Mouse (Mus musculus): ENCODE results near the gene Zbtb12. TPM values are rescaled to one million over a fixed set of nuclear protein-coding genes. Genes with fewer than 3 reads are reported as not detected.

Zbtb12 gene
- polyA plus RNA-seq, 1 experiment from 2014 or later, result 0.41 TPM

DNA sequence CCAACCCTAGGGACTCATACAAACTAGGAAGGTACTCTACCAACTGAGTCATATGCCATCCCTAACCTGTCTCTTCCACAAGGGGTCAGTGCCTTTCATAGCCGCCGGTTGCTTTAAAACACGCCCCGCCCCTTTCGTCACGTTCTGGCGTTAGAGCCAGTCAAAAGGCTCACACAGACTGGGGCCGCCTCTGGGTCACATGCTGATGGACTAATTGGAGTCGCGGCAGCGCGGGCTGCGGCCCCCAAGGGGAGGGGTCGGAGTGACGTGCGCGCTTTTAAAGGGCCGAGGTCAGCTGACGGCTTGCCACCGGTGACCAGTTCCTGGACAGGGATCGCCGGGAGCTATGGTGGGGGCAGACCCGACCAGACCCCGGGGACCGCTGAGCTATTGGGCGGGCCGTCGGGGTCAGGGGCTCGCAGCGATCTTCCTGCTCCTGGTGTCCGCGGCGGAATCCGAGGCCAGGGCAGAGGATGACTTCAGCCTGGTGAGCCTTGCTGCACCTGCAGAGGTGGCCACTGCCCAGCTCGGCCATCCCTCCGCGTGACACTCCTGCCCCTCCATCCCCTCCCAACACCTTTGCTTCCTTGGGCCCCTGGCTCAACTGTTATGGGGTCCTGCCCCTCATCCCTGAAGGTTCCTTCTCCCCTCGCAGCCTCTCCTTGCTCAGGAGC, 51.9 kb downstream of the Zbtb12 start, which contains the start of gene Neu1:
Neu1 (plus strand) TSS at position 193 of the 674 bp plus-strand sequence.
- H3K4me2 ChIP-seq, result peak within 1 kb of the TSS; percentile 95
- peaks cover 37% of the 10 kb centered on the region for H3K4me1 ChIP-seq (replicated peaks)
- H3K9me3 ChIP-seq (replicated peaks), result no peaks in the 10 kb centered on the region
- peak within 1 kb of the TSS; percentile 69 for H3K4me3 ChIP-seq (replicated peaks)
- ATAC-seq (ENCODE audit: insufficient read depth), result peak; percentile 92
- under 1% methylated on average over 38 of the region's 38 CpGs for WGBS (ENCODE audit: insufficient replicate concordance)
- H3K27ac ChIP-seq (replicated peaks), result peak within 1 kb of the TSS; percentile 59
- peak within 1 kb of the TSS; percentile 63 for H3K9ac ChIP-seq
- H3K27me3 ChIP-seq, result no peaks in the 10 kb centered on the region
- H3K36me3 ChIP-seq (replicated peaks), result 0 out of 2 replicates have a peak, but pooled peaks cover 4% of the 10 kb centered on the region

DNA sequence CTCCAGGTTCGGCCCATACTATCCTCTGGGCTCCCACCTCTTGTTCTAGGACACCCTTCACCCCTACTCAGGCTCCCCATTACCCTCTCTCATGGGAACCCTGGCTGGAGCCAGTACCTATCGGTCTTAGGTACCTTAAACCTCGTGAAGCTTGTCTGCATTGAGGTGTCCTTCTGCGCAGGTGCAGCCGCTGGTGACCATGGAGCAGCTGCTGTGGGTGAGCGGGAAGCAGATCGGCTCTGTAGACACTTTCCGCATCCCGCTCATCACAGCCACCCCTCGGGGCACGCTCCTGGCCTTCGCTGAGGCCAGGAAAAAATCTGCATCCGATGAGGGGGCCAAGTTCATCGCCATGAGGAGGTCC, 52.4 kb downstream of the Zbtb12 start:
- H3K9ac ChIP-seq, result peak overlapping the region; percentile 63
- 9% methylated on average over 14 of the region's 14 CpGs for WGBS (ENCODE audit: insufficient replicate concordance)
- H3K4me1 ChIP-seq (replicated peaks), result peaks cover 37% of the 10 kb centered on the region
- 0 out of 2 replicates have a peak, but pooled peaks cover 4% of the 10 kb centered on the region for H3K36me3 ChIP-seq (replicated peaks)
- no peaks in the 10 kb centered on the region for H3K9me3 ChIP-seq (replicated peaks)
- H3K27me3 ChIP-seq, result no peaks in the 10 kb centered on the region
- peak overlapping the region; percentile 69 for H3K4me3 ChIP-seq (replicated peaks)
- peak overlapping the region; percentile 95 for H3K4me2 ChIP-seq
- H3K27ac ChIP-seq (replicated peaks), result peak overlapping the region; percentile 59
- peak; percentile 15; the same call in 1 of the 2 replicates for ATAC-seq (ENCODE audit: insufficient read depth)

DNA sequence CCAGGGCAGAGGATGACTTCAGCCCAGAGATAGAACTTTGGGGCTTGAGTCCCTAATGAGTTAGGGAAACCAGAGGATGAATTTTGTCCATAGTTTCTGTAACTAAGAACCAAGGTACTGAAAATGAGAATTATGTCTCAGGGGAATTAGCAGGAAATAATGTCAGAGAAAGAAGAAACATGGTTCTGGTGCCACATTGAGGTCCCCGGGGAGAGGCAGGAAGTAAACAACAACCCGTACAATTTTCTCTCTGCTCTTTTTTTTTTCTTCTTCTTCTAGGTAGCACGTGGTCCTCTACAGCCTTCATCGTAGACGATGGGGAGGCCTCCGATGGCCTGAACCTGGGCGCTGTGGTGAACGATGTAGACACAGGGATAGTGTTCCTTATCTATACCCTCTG, 53.0 kb downstream of the Zbtb12 start:
- no peak for ATAC-seq (ENCODE audit: insufficient read depth)
- Histone ChIP-seq H3K9ac (peak overlapping the region; percentile 63; the same call in 1 of the 2 replicates), H3K36me3 (replicated peaks) (0 out of 2 replicates have a peak, but pooled peaks cover 4% of the 10 kb centered on the region), H3K9me3 (replicated peaks) (no peaks in the 10 kb centered on the region), H3K27me3 (no peaks in the 10 kb centered on the region), H3K4me3 (replicated peaks) (peak overlapping the region; percentile 69), H3K27ac (replicated peaks) (no peak overlapping the region), H3K4me1 (replicated peaks) (peaks cover 37% of the 10 kb centered on the region), H3K4me2 (peak overlapping the region; percentile 95)
- WGBS (ENCODE audit: insufficient replicate concordance), result 63% methylated on average over 8 of the region's 8 CpGs

DNA sequence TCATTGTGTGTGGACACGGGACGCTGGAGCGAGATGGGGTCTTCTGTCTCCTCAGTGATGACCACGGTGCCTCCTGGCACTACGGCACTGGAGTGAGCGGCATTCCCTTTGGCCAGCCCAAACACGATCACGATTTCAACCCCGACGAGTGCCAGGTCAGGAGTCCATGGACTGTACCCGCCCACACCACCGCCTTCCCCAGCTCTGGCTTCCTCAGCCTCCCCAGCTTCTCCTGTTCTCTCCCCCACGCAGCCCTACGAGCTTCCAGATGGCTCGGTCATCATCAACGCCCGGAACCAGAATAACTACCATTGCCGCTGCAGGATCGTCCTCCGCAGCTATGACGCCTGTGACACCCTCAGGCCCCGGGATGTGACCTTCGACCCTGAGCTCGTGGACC, 54.7 kb downstream of the Zbtb12 start:
- Histone ChIP-seq H3K4me3 (replicated peaks) (peak overlapping the region; percentile 11; the same call in 1 of the 2 replicates), H3K36me3 (replicated peaks) (0 out of 2 replicates have a peak, but pooled peaks cover 4% of the 10 kb centered on the region), H3K4me1 (replicated peaks) (peaks cover 42% of the 10 kb centered on the region), H3K27ac (replicated peaks) (peak overlapping the region; percentile 58; the same call in 1 of the 2 replicates), H3K9me3 (replicated peaks) (no peaks in the 10 kb centered on the region), H3K4me2 (peak overlapping the region; percentile 47), H3K27me3 (no peaks in the 10 kb centered on the region), H3K9ac (0 out of 2 replicates have a peak overlapping the region, but pooled peaks have one; percentile 18)
- 70% methylated on average over 24 of the region's 24 CpGs for WGBS (ENCODE audit: insufficient replicate concordance)
- no peak for ATAC-seq (ENCODE audit: insufficient read depth)

DNA sequence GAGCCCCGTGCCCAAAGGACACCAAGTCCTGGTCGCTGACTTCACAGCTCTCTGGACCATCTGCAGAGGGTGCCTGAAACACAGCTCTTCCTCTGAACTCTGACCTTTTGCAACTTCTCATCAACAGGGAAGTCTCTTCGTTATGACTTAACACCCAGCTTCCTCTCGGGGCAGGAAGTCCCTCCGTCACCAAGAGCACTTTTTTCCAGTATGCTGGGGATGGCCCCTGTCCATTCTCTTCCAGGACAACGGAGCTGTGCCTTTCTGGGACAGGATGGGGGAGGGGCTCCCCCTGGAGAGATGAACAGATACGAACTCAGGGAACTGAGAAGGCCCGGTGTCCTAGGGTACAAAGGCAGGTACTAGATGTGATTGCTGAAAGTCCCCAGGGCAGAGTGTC, 55.5 kb downstream of the Zbtb12 start:
- Histone ChIP-seq H3K4me2 (peak overlapping the region; percentile 47), H3K27me3 (no peaks in the 10 kb centered on the region), H3K9me3 (replicated peaks) (no peaks in the 10 kb centered on the region), H3K27ac (replicated peaks) (0 out of 2 replicates have a peak overlapping the region, but pooled peaks have one; percentile 58), H3K4me3 (replicated peaks) (no peak overlapping the region), H3K4me1 (replicated peaks) (peaks cover 42% of the 10 kb centered on the region), H3K36me3 (replicated peaks) (0 out of 2 replicates have a peak, but pooled peaks cover 4% of the 10 kb centered on the region), H3K9ac (no peak overlapping the region)
- 39% methylated on average over 8 of the region's 8 CpGs for WGBS (ENCODE audit: insufficient replicate concordance)
- no peak for ATAC-seq (ENCODE audit: insufficient read depth)

DNA sequence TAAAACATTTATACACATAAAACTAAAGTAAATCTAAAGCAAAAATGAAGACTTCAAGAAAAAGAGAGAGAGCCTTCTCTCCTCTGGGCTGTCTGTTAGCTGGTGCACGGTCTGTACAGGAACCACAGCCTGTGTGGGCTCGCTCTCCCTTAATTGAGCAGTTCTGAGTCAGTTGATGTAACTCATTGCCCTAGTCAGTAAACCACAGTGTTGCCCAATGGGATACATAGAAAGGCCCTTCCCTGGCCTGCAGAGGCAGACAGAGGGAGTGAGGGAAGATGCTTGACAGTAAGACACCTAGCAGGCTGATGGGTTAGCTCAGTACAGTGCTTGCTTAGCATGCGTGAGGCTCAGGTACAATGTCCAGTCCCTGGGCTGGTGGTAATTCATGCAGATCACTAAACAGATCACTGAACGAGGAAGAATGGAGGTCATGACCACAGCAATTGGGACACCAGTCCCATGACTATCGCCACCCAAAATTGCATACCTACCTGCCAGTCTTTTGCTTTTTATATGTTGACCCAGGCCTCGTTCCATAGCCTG, 58.8 kb downstream of the Zbtb12 start:
- Histone ChIP-seq H3K9ac (no peak overlapping the region), H3K9me3 (replicated peaks) (no peaks in the 10 kb centered on the region), H3K36me3 (replicated peaks) (0 out of 2 replicates have a peak, but pooled peaks cover under 1% of the 10 kb centered on the region), H3K4me1 (replicated peaks) (peaks cover 29% of the 10 kb centered on the region), H3K4me2 (no peak overlapping the region), H3K27me3 (no peaks in the 10 kb centered on the region), H3K27ac (replicated peaks) (no peak overlapping the region), H3K4me3 (replicated peaks) (no peak overlapping the region)
- no peak for ATAC-seq (ENCODE audit: insufficient read depth)
- 61% methylated on average over 6 of the region's 6 CpGs for whole genome bisulfite sequencing (ENCODE audit: insufficient replicate concordance)

DNA sequence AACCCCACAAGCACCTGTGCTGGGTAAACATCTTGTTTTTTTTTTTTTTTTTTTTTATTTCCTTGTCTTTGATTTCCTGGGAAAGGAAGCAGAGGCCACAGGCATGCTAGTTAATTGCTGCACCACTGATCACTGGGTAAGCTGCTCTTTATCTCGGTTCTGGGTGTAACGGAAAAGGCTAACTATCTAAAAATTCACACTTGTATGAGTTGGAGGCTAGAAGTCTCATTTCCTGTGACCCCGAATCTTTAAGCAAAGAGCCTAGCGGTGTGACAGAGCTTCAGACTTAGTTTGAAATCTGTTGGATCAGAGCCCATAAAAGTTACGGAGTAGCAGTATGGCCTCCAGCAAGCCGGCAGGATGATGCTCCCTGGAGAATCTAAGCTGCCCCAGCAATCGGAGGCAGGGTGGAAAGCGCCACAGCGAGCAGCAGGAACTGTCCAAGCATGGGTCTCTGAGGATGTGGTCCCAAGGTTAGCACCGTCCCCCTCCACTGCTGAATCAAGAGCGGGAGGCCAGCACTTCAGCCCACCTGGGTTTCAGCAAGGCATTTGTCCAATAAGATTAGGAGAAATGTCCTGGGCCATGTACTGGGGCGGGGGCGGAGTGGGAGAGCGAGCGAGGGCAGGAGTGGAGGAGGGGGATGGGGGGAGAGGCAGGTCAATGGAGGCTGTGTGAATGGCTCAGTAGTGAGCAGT, 62.2 kb downstream of the Zbtb12 start:
- 0 out of 2 replicates have a peak, but pooled peaks have one; percentile 37 for ATAC-seq (ENCODE audit: insufficient read depth)
- Histone ChIP-seq H3K4me2 (peak overlapping the region; percentile 67), H3K27ac (replicated peaks) (peak overlapping the region; percentile 48; the same call in 1 of the 2 replicates), H3K9me3 (replicated peaks) (no peaks in the 10 kb centered on the region), H3K4me3 (replicated peaks) (peak overlapping the region; percentile 42), H3K9ac (peak overlapping the region; percentile 36; the same call in 1 of the 2 replicates), H3K27me3 (no peaks in the 10 kb centered on the region), H3K36me3 (replicated peaks) (no peaks in the 10 kb centered on the region), H3K4me1 (replicated peaks) (peaks cover 17% of the 10 kb centered on the region)
- WGBS (ENCODE audit: insufficient replicate concordance), result 14% methylated on average over 15 of the region's 15 CpGs

DNA sequence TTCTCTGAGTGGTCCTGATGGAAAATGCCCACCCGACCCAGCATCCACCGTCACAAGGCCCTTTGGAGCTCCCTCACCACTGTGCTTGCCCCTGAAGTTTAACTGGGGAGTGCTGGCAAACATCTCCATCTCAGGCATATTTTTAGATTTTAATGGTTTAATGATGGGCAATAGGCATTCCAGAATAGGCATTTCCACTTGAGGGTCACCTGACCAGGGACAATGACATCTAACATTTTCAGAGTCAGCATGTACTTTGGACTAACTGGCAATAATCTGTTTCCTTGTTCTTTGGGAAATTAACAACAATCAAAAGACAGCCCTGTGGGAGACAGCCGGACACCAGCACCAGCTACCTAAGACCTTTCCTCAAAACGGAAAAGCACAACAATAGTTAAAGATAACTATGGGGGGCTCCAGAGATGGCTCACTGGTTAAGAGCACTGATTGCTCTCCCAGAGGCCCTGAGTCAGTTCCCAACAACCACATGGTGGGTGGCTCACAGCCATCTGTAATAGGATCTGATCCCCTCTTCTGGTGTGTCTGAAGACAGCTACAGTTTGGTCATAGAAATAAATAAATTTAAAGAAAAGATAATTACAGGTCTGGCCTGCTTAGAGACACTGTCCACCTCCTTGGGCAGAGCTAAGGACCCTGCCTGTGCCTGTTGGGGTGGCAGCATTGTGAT, 64.0 kb downstream of the Zbtb12 start:
- 77% methylated on average over 4 of the region's 4 CpGs for WGBS (ENCODE audit: insufficient replicate concordance)
- no peaks in the 10 kb centered on the region for H3K27me3 ChIP-seq
- peaks cover 14% of the 10 kb centered on the region for H3K4me1 ChIP-seq (replicated peaks)
- no peak overlapping the region for H3K27ac ChIP-seq (replicated peaks)
- no peaks in the 10 kb centered on the region for H3K9me3 ChIP-seq (replicated peaks)
- ATAC-seq (ENCODE audit: insufficient read depth), result no peak
- no peaks in the 10 kb centered on the region for H3K36me3 ChIP-seq (replicated peaks)
- H3K4me2 ChIP-seq, result no peak overlapping the region
- H3K9ac ChIP-seq, result no peak overlapping the region
- no peak overlapping the region for H3K4me3 ChIP-seq (replicated peaks)

DNA sequence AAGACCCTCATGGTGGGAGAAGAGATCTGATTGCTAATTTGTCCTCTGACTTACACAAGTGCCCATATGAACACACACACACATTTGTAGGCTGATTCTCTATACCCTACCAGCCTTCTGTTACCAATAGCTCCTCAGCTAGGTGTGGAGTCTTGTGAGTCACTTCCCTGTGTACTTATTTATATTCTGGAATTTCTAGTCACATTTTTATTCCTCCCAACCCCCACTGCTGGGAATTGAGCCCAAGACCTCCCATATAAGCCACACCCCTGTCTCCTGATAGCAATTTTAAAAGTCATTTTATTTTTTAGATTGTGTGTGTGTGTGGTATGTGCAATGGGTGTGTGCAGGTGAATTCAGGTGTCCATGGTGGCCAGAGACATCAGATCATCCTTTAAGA, 65.1 kb downstream of the Zbtb12 start:
- Histone ChIP-seq H3K27me3 (no peaks in the 10 kb centered on the region), H3K9me3 (replicated peaks) (no peaks in the 10 kb centered on the region), H3K36me3 (replicated peaks) (peaks cover under 1% of the 10 kb centered on the region; the same call in 1 of the 2 replicates), H3K27ac (replicated peaks) (no peak overlapping the region), H3K4me1 (replicated peaks) (peaks cover 16% of the 10 kb centered on the region), H3K9ac (no peak overlapping the region), H3K4me2 (no peak overlapping the region), H3K4me3 (replicated peaks) (no peak overlapping the region)
- no peak for ATAC-seq (ENCODE audit: insufficient read depth)
